Mouse (Mus musculus) B cell, adult 2 months (primary cell): ENCODE data around the gene Tmem220.

Source experiments
- DNase-seq, 2 experiments: peaks; one replicate each; pipeline ENCODE4 v3.0.0; 2022

Gene Tmem220

DNA sequence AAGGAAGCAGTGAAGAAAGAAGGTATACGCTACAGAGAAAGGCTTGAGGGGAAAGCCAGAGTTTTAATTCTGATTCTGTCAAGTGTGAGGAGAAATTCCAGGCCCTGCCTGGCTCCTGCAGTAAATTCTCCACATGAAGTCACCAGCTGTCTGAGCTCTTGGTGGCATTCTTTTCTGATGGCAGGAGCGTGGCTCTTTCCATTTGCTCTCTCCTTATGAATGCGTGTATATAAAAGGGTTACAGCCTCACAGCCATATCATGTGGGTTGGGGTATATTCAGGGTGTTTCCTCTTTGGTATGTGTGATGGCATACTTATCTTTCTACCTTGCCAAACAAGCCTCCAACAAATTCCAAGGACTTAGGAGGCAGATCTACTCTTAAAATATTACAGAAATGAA is 37.8 kb downstream of the Tmem220 start:
- no peak for DNase-seq

DNA sequence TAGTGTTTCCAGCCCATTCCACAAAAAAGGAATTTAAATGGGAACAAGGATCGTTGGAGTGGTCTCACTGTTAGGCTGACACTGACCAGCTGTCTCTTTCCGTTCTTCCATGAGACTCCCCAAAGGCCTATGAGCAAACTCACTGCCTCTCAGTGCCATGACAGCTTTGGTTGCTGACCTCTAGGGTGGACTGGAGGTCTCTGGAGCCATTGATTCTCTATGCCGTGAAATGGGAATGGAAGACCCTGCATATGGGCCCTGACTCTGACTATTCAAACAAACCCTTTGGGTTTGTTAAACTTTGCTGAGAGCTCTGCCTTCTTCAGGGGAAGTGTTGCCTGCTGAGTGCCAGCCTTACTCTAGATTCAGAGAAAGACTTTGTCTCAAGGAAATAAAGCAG is 42.8 kb downstream of the Tmem220 start:
- no peak for DNase-seq

DNA sequence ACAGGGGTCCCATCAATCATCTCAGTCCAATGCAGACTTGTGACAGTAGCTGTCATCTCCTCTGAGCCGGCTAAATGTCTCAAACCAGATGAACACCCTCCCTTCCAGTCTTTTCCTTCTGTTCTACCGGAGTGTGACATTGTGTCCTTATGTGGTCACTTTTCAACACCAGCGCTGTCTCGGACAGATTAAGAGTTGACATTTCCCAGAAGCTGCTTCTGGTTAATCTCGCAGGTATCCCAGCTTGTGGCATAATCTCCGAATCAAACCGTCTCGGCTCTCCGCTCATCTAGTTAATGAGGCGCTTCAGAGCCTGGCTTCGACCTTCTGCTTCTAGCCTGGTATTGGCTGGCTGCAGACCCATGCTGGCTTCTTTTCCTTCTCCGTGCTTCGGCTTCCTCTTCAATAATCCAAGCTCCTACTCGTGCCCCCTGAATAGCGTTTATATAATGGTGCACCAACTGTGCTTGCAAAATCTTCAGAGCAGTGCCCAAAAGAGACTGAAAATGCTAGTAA is 47.7 kb downstream of the Tmem220 start:
- no peak for DNase-seq

DNA sequence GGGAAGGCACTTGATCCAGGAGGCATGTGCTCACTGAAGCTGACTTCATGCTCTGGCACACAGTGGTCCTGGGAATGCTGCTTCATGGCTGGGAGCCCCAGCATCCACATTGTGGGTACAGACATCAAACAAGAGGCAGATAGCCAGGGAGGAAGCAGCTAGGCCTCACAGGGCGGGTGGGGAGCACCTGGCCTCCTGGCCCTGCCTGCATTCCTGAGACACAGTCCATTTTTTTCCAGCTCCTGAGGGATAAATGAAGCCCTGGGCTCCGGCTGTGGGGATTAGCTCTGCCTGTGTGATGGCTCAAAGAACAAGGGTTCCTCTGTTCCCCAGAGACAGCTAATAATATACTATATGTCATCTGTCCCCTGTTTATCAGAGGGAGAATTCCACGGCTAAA is 50.1 kb downstream of the Tmem220 start:
- no peak for DNase-seq

DNA sequence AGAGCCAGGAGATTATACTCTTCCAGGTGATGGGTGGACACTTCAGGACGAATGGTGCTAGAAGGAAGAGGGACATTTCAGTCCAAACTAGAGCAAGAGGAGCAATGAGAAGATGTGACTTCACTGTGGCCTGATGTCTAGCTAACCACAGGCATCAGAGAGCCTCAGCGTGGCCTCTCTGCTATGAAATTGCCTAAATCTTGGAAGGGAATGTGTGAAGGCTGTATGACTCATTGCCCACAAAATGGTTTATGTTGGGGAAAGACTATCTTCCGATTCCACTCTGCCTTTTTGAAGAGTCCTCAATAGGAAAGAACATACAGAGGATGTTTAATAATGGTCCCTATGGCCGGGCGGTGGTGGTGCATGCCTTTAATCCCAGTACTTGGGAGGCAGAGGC is 51.8 kb downstream of the Tmem220 start:
- DNase-seq, result no peak

DNA sequence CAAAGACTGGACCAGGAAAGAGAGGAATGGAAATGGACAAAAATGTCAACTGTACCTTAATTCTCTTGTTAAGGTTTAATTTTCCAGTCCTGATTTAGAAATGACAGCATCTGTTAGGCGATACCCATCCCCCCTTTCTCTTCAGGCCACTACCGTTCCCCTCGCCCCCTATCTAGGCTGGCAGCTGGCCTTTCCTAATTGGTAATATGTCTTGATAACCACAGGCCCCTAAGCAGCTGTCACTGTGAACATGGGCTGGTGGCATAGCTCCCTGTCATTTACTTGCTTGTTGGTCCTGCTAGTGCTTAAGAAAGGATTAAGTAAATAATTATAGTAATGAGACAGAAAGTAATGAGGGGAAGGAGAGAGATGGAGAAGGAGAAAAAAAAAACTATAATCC is 52.5 kb downstream of the Tmem220 start:
- no peak for DNase-seq

DNA sequence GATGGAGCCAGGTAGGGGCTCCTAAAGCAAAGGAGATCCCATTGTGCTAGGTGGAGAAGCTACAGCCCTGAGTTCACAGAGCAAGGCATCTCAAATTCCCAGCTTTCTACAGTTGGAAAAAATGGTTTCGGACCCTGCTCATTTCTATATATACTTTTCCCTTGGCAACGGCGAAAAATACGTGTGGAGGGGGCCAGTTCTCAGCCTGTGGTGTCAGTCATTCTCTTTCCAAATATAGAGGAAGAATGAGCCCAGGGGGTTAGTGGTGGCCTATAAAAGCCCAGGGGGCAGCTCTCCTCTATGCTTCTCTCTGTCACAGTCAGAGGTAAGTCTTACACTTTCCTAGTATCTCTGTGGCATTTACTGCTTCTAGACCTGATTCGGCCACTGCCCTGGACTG is 53.0 kb downstream of the Tmem220 start, which contains the start of gene Myh3:
TSS of gene Myh3 (plus strand) at position 301 of the 400 bp plus-strand sequence.
- DNase-seq, result no peak

DNA sequence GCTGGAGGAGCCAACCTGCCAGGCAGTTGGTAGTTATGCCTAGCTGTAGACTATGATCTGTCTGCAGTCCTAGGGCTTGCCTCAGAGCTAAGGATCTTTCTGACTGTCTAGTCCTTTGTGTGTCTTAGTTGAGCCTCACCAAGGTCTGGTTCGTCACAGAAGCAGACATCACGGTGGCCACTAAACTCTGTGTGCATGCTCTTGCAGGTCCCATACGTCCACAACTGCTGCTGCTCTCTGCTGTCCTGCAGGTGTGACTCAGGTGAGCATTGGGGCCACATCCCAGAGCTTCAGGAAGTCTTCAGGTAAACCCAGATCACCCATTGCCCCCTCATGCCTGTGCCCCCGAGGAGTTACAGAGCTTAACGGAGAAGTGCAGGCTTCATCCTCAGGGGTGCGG is 53.9 kb downstream of the Tmem220 start:
- no peak for DNase-seq

DNA sequence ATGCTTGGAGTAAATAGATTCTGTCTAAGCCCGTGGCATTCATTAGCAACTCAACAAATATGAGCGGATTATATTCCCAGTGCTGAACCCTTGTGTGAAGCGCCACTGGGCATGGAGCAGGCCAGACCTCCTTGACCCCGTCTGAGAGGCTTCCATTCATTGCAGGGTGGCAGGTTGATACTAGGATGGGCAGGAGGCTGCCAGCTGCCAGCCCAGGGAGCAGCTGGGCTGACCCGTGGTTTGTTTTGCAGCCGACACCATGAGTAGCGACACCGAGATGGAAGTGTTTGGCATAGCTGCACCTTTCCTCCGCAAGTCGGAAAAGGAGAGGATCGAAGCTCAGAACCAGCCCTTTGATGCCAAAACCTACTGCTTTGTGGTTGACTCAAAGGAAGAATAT is 54.8 kb downstream of the Tmem220 start:
- no peak for DNase-seq

DNA sequence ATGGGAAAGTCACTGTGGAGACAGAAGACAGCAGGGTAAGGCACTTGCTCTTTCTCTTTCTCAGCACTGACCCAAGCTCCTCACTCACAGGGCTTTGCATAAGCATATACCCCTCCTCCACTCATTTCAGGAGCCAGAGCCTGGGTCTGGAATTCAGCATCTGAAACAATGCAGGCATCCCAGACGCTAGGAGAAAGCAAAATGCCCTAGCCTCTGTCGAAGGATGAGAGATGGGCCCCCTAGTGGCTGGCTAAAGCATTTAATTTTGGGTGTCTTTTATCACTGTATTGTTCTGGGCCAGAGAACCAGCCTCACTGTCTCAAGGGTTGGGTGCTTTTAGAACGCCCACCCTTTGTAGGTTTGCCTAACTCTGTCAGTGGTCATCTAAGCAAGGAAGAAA is 55.2 kb downstream of the Tmem220 start:
- DNase-seq, result peak; percentile 63 to 66

DNA sequence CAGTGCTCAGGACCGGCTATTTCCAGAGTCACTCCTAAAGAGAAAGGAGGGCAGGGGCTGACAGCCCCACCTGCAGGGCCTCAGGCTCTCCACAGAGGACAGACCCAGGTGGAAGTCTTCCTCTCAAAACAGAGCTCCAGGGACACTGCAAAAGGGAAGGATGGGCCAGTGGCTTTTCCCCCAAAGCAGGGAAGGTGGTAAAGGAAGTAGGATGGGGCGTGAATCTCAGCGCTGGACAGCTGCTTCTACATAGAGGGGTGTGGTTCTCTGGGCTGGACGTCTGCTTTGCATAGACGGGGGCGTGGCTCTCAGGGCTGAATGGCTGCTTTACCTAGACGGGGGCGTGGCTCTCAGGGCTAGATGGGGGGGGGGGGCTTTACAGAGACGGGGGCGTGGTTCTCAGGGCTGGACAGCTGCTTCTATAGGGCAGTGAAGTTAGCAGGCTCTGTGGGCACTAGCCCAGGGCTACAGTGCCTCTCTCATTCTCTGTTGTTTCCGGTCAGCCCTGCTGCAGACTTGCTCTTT is 56.2 kb downstream of the Tmem220 start:
- DNase-seq, result peak in 1 of 2 experiments; percentile 4

DNA sequence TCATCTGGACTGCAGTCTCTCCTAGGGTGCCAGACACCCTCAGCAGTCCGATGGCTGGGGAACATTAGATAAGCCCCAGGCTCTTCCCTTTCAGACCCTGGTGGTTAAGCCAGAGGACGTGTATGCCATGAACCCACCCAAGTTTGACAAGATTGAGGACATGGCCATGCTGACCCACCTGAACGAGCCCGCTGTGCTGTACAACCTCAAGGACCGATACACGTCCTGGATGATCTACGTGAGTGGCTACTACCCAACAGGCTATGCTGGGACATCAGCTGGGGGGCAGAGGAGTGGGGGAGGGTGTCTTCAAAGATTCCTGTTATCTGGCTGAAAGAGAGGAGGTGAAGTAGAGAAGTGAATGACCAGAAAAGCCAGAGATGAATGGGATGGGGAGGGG is 57.2 kb downstream of the Tmem220 start:
- no peak for DNase-seq

DNA sequence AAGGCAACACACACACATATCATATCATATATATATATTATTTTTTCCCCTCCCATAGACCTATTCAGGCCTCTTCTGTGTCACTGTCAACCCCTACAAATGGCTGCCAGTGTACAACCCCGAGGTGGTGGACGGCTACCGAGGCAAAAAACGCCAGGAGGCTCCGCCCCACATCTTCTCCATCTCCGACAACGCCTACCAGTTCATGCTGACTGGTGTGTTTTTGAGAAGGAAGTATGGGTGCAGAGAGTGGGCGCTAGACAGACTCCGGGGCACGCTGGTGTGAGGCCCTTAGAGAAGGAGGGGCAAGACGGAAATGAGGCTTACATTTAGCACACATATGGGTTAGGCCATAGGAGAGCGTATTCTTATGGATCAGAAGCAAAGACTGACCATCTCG is 57.8 kb downstream of the Tmem220 start:
- DNase-seq, result no peak

DNA sequence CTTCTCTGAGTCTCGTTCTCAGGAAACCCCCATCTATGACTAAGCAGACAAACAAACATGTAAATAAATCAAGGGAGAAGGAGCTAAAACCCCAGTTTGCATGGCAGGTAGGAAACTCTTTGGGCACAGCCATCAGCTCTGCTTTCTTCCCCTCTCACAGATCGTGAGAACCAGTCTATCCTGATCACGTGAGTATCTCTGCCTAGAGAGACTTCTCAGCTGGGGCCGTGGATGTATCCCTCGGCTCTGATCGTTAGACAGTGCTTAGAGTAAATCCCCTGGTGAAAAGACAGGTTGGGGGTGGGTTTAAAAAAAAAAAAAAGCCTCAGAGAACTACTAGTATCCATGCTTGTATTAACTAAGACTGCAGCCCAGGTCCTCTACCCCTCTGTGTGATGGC is 58.3 kb downstream of the Tmem220 start:
- no peak for DNase-seq

DNA sequence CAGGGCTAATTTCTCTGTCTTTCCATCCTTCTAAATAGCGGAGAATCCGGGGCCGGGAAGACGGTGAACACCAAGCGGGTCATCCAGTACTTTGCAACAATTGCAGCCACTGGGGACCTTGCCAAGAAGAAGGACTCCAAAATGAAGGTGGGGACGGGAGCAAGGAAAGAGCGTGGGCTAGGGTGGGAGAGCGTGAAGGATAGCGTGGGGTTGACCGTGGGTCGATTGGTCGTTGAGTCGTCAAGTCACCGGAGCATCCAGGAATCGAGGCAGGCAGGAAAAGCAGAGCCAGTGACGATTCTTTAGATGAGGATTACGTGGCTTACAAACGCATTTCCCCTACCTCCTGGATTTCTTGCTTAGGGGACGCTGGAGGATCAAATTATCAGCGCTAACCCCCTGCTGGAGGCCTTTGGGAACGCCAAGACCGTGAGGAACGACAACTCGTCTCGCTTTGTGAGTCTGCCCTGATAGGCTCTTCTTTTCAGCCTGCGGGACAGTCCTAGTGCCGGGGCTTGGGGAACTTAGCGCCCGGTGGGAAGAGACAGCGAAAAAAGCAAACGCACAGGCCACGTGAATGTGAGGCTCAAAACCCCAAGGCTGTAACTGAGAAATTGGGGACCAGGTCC is 58.9 kb downstream of the Tmem220 start:
- DNase-seq, result no peak
